Mouse (Mus musculus) heart, embryonic 11.5 days (tissue): Measurements from ENCODE around the gene Jsrp1. TPM values are rescaled to one million over a fixed set of nuclear protein-coding genes. Genes with fewer than 3 reads are reported as not detected.
"Not testable (repeated sequence)": the region's sequence is repeated elsewhere in the genome, so short reads cannot be mapped to it uniquely, and the experiment has no call there.

Experiments used
- ATAC-seq: fragments of 200-750 bp; cut with Nextera tagmentation; replicated peaks from 2 replicates; pipeline ENCODE4 v1.8.0; 2017; ENCODE audit warnings: moderate library complexity; ENCODE audit not compliant: insufficient number of reproducible peaks, low FRiP score, low TSS enrichment
- H3K27ac ChIP-seq: fragments of 300-500 bp; sonication (generic); 2 replicates; pipeline ENCODE4 v1.5.1; 2014; ENCODE audit warnings: mild to moderate bottlenecking, low read depth, low read length
- H3K27me3 ChIP-seq: fragments of 300-500 bp; sonication (generic); 2 replicates; pipeline ENCODE4 v1.6.1; 2014; ENCODE audit warnings: mild to moderate bottlenecking, low read length, mixed read lengths; ENCODE audit not compliant: control insufficient read depth, insufficient read depth
- H3K36me3 ChIP-seq: fragments of 300-500 bp; sonication (generic); 2 replicates; pipeline ENCODE4 v1.6.1; 2014; ENCODE audit warnings: mild to moderate bottlenecking, low read length, moderate library complexity, mixed read lengths; ENCODE audit not compliant: control insufficient read depth, insufficient read depth
- H3K4me1 ChIP-seq: fragments of 300-500 bp; sonication (generic); 2 replicates; pipeline ENCODE4 v1.6.1; 2014; ENCODE audit warnings: low read length; ENCODE audit not compliant: control insufficient read depth, insufficient read depth
- H3K4me2 ChIP-seq: fragments of 300-500 bp; sonication (generic); 2 replicates; pipeline ENCODE4 v1.6.1; 2014; ENCODE audit warnings: mild to moderate bottlenecking, moderate library complexity
- H3K4me3 ChIP-seq: fragments of 300-500 bp; sonication (generic); 2 replicates; pipeline ENCODE4 v1.5.1; 2014; ENCODE audit warnings: low read depth, low read length
- H3K9ac ChIP-seq: fragments of 300-500 bp; sonication (generic); 2 replicates; pipeline ENCODE4 v1.6.1; 2014; ENCODE audit warnings: mild to moderate bottlenecking, low read depth, low read length, moderate library complexity
- H3K9me3 ChIP-seq: fragments of 300-500 bp; sonication (generic); replicated peaks from 2 replicates; pipeline ENCODE4 v1.6.1; 2016; ENCODE audit warnings: low read length; ENCODE audit not compliant: control insufficient read depth
- WGBS: fragments of 180-500 bp; shearing (Covaris S2); extraction: QIAGEN DNeasy Blood & Tissue Kit; methylation state at CpG from one replicate; pipeline ENCODE4 v1.1.7; 2014; ENCODE audit not compliant: insufficient replicate concordance; 5-methylcytosine and 5-hydroxymethylcytosine counted together
- polyA plus RNA-seq: library from polyadenylated mRNA; unstranded; fragments of >200 nt; fragmentation: Nextera tagmentation; extraction: Ambion mirVana; gene quantifications from 2 replicates; pipeline ENCODE4 v1.2.1, GENCODE M21; 2014

The Jsrp1 gene
- polyA plus RNA-seq, 1 experiment from 2014 or later = 8.0 TPM

DNA sequence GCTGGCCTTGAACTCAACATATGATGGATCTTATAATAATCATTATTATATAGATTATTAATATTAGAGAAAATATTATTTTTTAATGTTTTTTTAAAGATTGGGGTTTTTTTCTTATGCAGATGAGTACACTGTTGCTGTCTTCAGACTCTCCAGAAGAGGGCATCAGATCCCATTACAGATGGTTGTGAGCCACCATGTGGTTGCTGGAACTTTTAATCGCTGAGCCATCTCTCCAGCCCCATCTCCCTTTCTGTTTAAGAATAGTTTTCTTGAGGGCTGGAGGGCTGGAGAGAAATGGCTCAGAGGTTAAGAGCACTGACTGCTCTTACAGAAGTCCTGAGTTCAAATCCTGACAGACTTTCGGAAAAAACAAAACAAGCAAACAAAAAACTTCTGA lies 8.7 kb upstream of the Jsrp1 start:
- H3K27me3 ChIP-seq = no peaks in the 10 kb centered on the region
- no peak for ATAC-seq
- no peak overlapping the region for H3K9ac ChIP-seq
- WGBS = 40% methylated on average over 2 of the region's 2 CpGs
- H3K4me2 ChIP-seq = no peak overlapping the region
- no peaks in the 10 kb centered on the region for H3K36me3 ChIP-seq
- H3K27ac ChIP-seq = no peak overlapping the region
- no peaks in the 10 kb centered on the region for H3K4me1 ChIP-seq
- no peaks in the 10 kb centered on the region for H3K9me3 ChIP-seq
- H3K4me3 ChIP-seq = no peak overlapping the region

DNA sequence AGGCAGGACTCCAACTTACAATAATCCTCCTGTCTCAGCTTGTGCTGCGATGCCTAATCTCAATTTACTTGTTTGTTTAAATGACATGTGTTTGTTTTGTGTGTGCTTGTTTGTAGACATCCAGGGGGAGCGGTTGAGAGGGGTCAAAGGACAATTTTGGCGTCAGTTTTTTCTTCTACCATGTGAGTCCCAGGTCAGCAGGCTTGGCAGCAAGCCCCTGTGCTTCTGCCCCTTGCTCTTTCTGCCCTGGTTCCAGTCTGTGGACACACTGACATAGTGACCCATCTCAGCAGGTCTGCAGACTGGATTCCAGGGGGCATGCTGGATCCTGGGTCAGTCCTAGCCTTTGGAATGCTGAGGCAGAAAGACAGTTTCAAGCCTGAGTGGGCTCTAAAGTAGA lies 6.1 kb upstream of the Jsrp1 start:
- no peak for ATAC-seq
- no peak overlapping the region; the same call in 1 of the 2 replicates for H3K9ac ChIP-seq
- WGBS = 51% methylated on average over 3 of the region's 3 CpGs
- H3K4me2 ChIP-seq = no peak overlapping the region
- H3K4me3 ChIP-seq = no peak overlapping the region
- no peaks in the 10 kb centered on the region for H3K36me3 ChIP-seq
- H3K9me3 ChIP-seq = no peaks in the 10 kb centered on the region
- no peak overlapping the region for H3K27ac ChIP-seq
- H3K4me1 ChIP-seq = no peaks in the 10 kb centered on the region
- H3K27me3 ChIP-seq = no peaks in the 10 kb centered on the region

DNA sequence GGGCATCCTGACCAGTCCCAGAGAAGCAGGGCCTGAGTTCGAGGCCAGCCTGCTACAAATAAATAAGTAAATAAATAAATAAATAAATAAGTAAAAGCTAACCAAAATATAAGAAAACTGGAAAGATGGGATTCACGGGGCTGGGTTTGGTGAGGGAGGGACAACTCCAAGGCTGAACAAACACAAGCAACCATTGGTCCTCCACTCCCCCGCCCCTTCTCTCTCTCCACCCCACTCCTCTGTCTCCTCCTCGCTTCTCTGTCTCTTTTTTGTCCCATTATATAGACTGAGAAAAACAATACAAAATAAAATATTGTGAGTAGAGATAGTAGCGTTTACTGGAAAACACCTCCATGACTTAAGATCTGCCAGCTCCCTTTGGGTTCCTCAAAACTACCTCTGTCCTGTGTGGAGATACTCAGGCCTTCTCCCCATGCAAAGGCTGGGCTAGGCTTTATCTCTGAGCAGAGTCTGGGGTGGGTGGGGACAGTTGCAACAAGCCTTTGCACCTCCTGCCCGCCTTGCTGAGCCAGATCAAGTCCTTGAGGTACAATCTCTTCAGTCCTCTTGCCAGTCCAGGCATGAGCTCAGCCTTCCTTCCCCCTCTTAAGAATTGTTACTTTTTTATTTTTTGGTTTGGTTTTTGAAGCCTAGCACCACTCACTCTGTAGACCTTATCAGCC lies 5.4 kb upstream of the Jsrp1 start:
- Histone ChIP-seq H3K4me2 (no peak overlapping the region), H3K27ac (no peak overlapping the region), H3K4me3 (no peak overlapping the region), H3K27me3 (no peaks in the 10 kb centered on the region), H3K4me1 (no peaks in the 10 kb centered on the region), H3K36me3 (no peaks in the 10 kb centered on the region), H3K9me3 (no peaks in the 10 kb centered on the region), H3K9ac (no peak overlapping the region; the same call in 1 of the 2 replicates)
- no peak; the same call in 1 of the 2 replicates for ATAC-seq
- WGBS = 52% methylated on average over 6 of the region's 6 CpGs

DNA sequence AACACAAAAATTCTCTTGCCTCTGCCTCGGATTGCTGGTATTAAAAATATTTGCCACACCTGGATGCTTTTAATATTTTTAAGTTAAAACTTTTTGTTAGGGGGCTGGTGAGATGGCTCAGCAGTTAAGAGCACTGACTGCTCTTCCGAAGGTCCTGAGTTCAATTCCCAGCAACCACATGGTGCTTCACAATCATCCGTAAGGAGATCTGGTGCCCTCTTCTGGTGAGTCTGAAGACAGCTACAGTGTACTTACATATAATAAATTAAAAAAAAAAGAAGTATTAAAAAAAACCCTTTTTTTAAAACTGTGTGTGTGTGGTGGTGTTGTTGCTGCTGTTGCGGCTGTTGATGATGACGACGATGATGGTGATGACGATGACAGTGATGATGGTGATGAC lies 4.7 kb upstream of the Jsrp1 start:
- H3K27ac ChIP-seq, H3K4me1 ChIP-seq, H3K36me3 ChIP-seq, H3K4me2 ChIP-seq, H3K4me3 ChIP-seq, H3K27me3 ChIP-seq, H3K9me3 ChIP-seq, H3K9ac ChIP-seq, ATAC-seq: not testable (repeated sequence)
- WGBS = 78% methylated on average over 7 of the region's 7 CpGs

DNA sequence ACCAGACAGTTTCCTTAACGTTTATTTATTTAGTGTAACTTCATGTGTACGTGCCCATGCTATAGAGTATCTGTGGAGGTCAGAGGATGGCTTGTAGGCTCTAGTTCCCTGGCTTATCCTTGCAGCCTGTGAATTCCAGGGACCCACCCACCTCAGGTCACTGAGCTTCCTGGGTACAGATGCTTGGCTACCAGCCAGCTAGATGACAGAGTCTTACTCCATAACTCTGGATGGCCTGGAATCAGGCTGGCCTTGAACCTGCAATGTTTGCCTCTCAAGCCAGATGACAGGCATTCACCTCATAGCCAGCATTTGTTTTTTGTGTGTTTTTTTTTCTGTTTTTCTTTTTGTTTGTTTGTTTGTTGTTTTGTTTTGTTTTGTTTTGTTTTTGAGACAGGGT lies 3.9 kb upstream of the Jsrp1 start:
- no peaks in the 10 kb centered on the region for H3K4me1 ChIP-seq
- H3K4me2 ChIP-seq = no peak overlapping the region
- H3K27me3 ChIP-seq = no peaks in the 10 kb centered on the region; the same call in 1 of the 2 replicates
- WGBS = 69% methylated on average over 2 of the region's 2 CpGs
- H3K4me3 ChIP-seq = no peak overlapping the region
- H3K9ac ChIP-seq = no peak overlapping the region
- no peaks in the 10 kb centered on the region for H3K9me3 ChIP-seq
- H3K36me3 ChIP-seq = no peaks in the 10 kb centered on the region
- no peak for ATAC-seq
- no peak overlapping the region for H3K27ac ChIP-seq

DNA sequence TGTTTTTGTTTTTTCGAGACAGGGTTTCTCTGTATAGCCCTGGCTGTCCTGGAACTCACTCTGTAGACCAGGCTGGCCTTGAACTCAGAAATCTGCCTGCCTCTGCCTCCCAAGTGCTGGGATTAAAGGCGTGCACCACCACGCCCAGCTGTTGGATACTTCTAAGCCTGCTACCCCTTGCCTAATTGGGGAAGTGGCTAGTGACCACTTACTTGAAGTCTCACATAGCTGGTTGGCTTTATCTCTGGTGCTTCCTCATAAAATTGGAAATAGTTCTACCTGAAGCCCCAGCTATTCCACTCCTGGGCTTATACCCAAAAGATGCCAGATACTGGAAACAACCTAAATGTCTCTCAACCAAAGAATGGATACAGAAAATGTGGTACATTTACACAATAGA lies 3.0 kb upstream of the Jsrp1 start:
- not testable (repeated sequence) for H3K9me3 ChIP-seq, H3K4me1 ChIP-seq, H3K4me3 ChIP-seq, H3K9ac ChIP-seq, H3K27ac ChIP-seq, ATAC-seq, H3K4me2 ChIP-seq, H3K36me3 ChIP-seq, H3K27me3 ChIP-seq
- 84% methylated on average over 3 of the region's 3 CpGs for WGBS

DNA sequence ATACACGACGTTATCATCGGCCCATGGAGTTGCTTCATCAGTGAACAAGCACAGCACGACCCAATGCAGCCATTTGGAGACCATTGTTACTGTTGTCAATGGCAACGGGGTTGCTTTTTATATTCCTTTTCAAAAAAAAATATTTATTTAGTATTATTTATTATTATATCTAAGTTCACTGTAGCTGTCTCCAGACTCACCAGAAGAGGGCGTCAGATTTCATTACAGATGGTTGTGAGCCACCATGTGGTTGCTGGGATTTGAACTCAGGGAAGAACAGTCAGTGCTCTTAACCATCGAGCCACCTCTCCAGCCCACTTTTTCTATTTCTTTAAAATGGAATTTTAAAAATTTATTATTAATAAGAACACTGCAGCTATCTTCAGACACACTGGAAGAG lies 1.5 kb upstream of the Jsrp1 start:
- no peak overlapping the region for H3K9ac ChIP-seq
- no peaks in the 10 kb centered on the region; the same call in 1 of the 2 replicates for H3K27me3 ChIP-seq
- H3K4me1 ChIP-seq = peaks cover 7% of the 10 kb centered on the region; the same call in 1 of the 2 replicates
- WGBS = 61% methylated on average over 7 of the region's 7 CpGs
- H3K4me3 ChIP-seq = no peak overlapping the region
- ATAC-seq = no peak
- H3K36me3 ChIP-seq = no peaks in the 10 kb centered on the region
- no peak overlapping the region for H3K27ac ChIP-seq
- H3K9me3 ChIP-seq = no peaks in the 10 kb centered on the region
- no peak overlapping the region for H3K4me2 ChIP-seq

DNA sequence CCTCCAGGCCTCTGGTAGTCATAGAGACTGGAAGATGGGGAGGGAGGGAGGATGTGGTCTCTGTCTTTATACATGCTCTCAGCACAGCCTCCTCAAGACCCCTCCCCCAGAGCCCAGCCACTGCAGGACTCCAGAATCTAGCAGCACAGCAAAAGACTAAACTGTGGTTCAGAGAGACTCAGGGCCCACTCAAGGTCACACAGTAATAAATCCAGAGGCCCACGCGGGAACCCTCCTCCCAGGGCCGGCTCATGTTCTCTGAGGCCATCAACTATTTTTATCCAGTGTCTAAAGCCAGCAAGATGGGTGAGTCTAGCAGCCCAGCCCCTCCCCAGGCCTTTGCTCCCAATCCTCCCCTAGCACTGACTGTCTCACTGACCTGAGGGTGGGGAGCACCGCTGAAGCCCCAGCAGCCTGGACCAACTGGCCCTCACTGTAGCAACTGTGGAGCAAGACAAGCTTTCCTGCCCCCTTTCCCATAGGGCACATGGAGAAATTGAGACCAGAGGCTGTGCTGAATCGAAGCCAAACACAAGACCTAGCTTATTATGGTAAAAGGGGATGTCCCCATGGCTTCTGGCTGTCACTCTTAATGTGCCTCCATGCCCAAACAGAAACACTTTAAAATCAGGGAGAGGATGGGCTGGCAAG lies 782 bp downstream of the Jsrp1 start:
- no peaks in the 10 kb centered on the region for H3K9me3 ChIP-seq
- no peak overlapping the region; the same call in 1 of the 2 replicates for H3K9ac ChIP-seq
- H3K4me1 ChIP-seq = peaks cover 28% of the 10 kb centered on the region
- ATAC-seq = no peak
- no peak overlapping the region for H3K27ac ChIP-seq
- no peak overlapping the region for H3K4me3 ChIP-seq
- no peaks in the 10 kb centered on the region for H3K36me3 ChIP-seq
- 35% methylated on average over 5 of the region's 5 CpGs for WGBS
- peaks cover 6% of the 10 kb centered on the region for H3K27me3 ChIP-seq
- H3K4me2 ChIP-seq = no peak overlapping the region

DNA sequence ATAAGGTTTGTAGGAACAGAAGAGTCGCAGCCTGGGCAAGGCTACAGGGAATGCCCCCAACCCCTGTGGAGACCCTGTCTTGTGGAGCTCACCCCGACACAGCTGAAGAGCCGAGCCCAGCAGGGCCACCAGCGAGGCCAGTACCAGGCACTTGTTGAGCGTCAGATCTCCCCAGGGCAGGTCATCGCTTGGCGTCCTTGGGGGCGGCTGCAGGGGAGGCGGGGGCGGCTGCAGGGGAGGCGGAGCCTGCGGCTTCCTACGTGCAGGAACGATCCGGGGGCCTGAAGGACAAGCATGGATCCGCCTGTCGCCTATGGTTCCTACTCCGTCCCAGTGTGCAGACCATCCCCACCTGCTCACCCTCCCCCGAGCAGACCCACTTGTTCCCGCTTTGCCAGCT lies 3.2 kb downstream of the Jsrp1 start:
- no peak for ATAC-seq

More for the DNA sequence above, 3.2 kb downstream of the Jsrp1 start:
- Histone ChIP-seq H3K27ac (0 out of 2 replicates have a peak overlapping the region, but pooled peaks have one; percentile 50), H3K4me2 (peak overlapping the region; percentile 60), H3K4me3 (peak overlapping the region; percentile 27), H3K36me3 (no peaks in the 10 kb centered on the region), H3K4me1 (peaks cover 45% of the 10 kb centered on the region), H3K9ac (peak overlapping the region; percentile 50; the same call in 1 of the 2 replicates), H3K27me3 (peaks cover 11% of the 10 kb centered on the region), H3K9me3 (no peaks in the 10 kb centered on the region)
- WGBS = 1% methylated on average over 18 of the region's 20 CpGs
